Mouse (Mus musculus) G1E (cell line): ENCODE data around the gene Nlrp1b. TPM values are rescaled to one million over a fixed set of nuclear protein-coding genes. Genes with fewer than 3 reads are reported as not detected.

Experiments used
- ATAC-seq: 2 replicates; pipeline ENCODE4 v1.8.0; 2016; ENCODE audit warnings: mild to moderate bottlenecking; ENCODE audit not compliant: insufficient number of reproducible peaks, poor library complexity, low FRiP score, severe bottlenecking; ENCODE audit errors: extremely low read depth
- DNase-seq: peaks from one replicate; pipeline ENCODE4 v3.0.0; 2012; ENCODE audit warnings: low spot score
- H3K27me3 ChIP-seq: 2 replicates; pipeline ENCODE4 v1.6.1; 2012; ENCODE audit warnings: mild to moderate bottlenecking, low read length, inconsistent platforms; ENCODE audit not compliant: insufficient read depth
- H3K36me3 ChIP-seq: replicated peaks from 2 replicates; pipeline ENCODE3; 2012; ENCODE audit warnings: mild to moderate bottlenecking, inconsistent platforms
- H3K4me1 ChIP-seq: 2 replicates; pipeline ENCODE4 v1.6.1; 2012; ENCODE audit warnings: low read depth, low read length, inconsistent platforms, mixed read lengths; ENCODE audit not compliant: insufficient read depth
- H3K4me3 ChIP-seq: 2 replicates; pipeline ENCODE4 v1.5.1; 2012; ENCODE audit warnings: low read depth, mild to moderate bottlenecking, inconsistent platforms, low read length, moderate library complexity, mixed read lengths
- H3K9me3 ChIP-seq: replicated peaks from 2 replicates; pipeline ENCODE4 v1.6.1; 2012; ENCODE audit warnings: inconsistent platforms
- CTCF ChIP-seq: IDR thresholded peaks from 2 replicates; pipeline ENCODE4 v1.5.1; 2012; ENCODE audit warnings: low read depth, low read length, inconsistent platforms, mixed read lengths
- GATA1 ChIP-seq: IDR thresholded peaks from 2 replicates; pipeline ENCODE4 v1.6.1; 2012; ENCODE audit warnings: borderline replicate concordance, low read length, inconsistent platforms, mixed read lengths
- GATA2 ChIP-seq: IDR thresholded peaks from 2 replicates; pipeline ENCODE4 v1.6.1; 2012; ENCODE audit warnings: low read depth, low read length, inconsistent platforms, borderline replicate concordance
- POLR2AphosphoS5 ChIP-seq: IDR thresholded peaks from 2 replicates; pipeline ENCODE4 v1.6.1; 2012; ENCODE audit warnings: low read depth, low read length, inconsistent platforms; ENCODE audit not compliant: insufficient replicate concordance
- TAL1 ChIP-seq: conservative IDR thresholded peaks from 2 replicates; pipeline ENCODE4 v1.6.1; 2012; ENCODE audit warnings: low read depth, low read length, inconsistent platforms, mixed read lengths
- polyA plus RNA-seq: library from polyadenylated mRNA; stranded (reverse); fragments of >175 nt; gene quantifications from 2 replicates; pipeline ENCODE4 v1.2.3, GENCODE M21; 2012
- total RNA-seq, 2 experiments: library from RNA; stranded (forward) in 1 of 2; stranded (reverse) in 1 of 2; fragments of 200-1000 nt in 1 of 2; fragments of >200 nt in 1 of 2; fragmentation: Nextera tagmentation in 1 of 2; gene quantifications; 2 replicates each; pipeline ENCODE4 v1.2.3; 2014 to 2017

The Nlrp1b gene
- total RNA-seq (2014; fragmentation: Nextera tagmentation), result not detected in 2 replicates
- total RNA-seq (2017), result 0.05 TPM in 1 of 2 replicates, not detected in the other
- polyA plus RNA-seq, result not detected in 2 replicates

- no peak for TF ChIP-seq CTCF
- TF ChIP-seq GATA2, result no peak
- TF ChIP-seq GATA1, result no peak
- TF ChIP-seq POLR2AphosphoS5, result no peak
- TF ChIP-seq TAL1, result no peak
- no peak for DNase-seq
- H3K4me1 ChIP-seq, result no peaks in the 10 kb centered on the region
These were observed at the start of gene Nlrp1b for GRCm38 (mm10) chr11:71230684-71231480. Nlrp1b (minus strand) TSS chr11:71230733.

DNA sequence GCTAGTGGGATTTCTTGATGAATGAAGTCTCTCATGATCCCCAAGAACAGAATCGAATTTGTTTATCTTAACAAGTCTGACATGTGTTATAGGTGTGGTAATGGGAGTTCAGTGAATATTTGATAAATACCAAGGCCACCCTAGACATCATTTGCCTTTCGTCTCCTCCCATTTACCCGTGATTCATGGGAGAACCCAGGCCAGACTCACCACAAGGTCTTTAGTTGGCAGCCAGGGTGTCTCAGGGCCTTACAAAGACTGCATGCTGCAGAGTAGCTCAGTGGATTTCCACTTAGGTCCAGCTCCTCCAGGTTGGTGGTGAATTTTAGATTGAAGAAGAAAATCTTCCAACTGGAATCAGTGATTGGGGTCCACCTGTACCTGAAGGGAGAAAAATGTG, 30.5 kb upstream of the Nlrp1b start:
- Histone ChIP-seq H3K4me1 (no peaks in the 10 kb centered on the region), H3K4me3 (no peak overlapping the region), H3K27me3 (no peaks in the 10 kb centered on the region), H3K36me3 (no peaks in the 10 kb centered on the region), H3K9me3 (no peaks in the 10 kb centered on the region)
- DNase-seq, result no peak
- no peak for TF ChIP-seq TAL1
- TF ChIP-seq CTCF, result no peak
- no peak for TF ChIP-seq POLR2AphosphoS5
- no peak for TF ChIP-seq GATA1
- no peak for TF ChIP-seq GATA2
- no peak for ATAC-seq

More at GRCm38 (mm10) chr11:71230684-71231480, at the start of gene Nlrp1b:
- H3K27me3 ChIP-seq, result no peaks in the 10 kb centered on the region
- no peak for ATAC-seq
- no peaks in the 10 kb centered on the region for H3K36me3 ChIP-seq
- H3K9me3 ChIP-seq, result no peaks in the 10 kb centered on the region
- no peak within 1 kb of the TSS for H3K4me3 ChIP-seq

- ATAC-seq (no peak), DNase-seq (no peak)
- Histone ChIP-seq H3K4me3 (no peak overlapping the region), H3K27me3 (no peaks in the 10 kb centered on the region), H3K4me1 (no peaks in the 10 kb centered on the region), H3K36me3 (no peaks in the 10 kb centered on the region), H3K9me3 (no peaks in the 10 kb centered on the region)
- TF ChIP-seq CTCF (no peak), GATA2 (no peak), GATA1 (no peak), TAL1 (no peak), POLR2AphosphoS5 (no peak)
These were observed 20.8 kb upstream of the Nlrp1b start for GRCm38 (mm10) chr11:71251333-71251732.

GRCm38 (mm10) chr11:71224614-71225013, 5.9 kb downstream of the Nlrp1b start:
- no peak for ATAC-seq
- H3K9me3 ChIP-seq, result no peaks in the 10 kb centered on the region
- no peak overlapping the region for H3K4me3 ChIP-seq
- TF ChIP-seq GATA1, result no peak
- H3K36me3 ChIP-seq, result no peaks in the 10 kb centered on the region
- H3K4me1 ChIP-seq, result no peaks in the 10 kb centered on the region
- no peaks in the 10 kb centered on the region for H3K27me3 ChIP-seq
- DNase-seq, result no peak

- H3K9me3 ChIP-seq, result no peaks in the 10 kb centered on the region
- ATAC-seq, result no peak
- H3K4me3 ChIP-seq, result no peak overlapping the region
- no peaks in the 10 kb centered on the region for H3K4me1 ChIP-seq
- H3K27me3 ChIP-seq, result no peaks in the 10 kb centered on the region
- TF ChIP-seq GATA1, result no peak
- TF ChIP-seq GATA2, result no peak
- no peak for TF ChIP-seq POLR2AphosphoS5
- TF ChIP-seq CTCF, result no peak
- TF ChIP-seq TAL1, result no peak
- DNase-seq, result no peak
- H3K36me3 ChIP-seq, result no peaks in the 10 kb centered on the region
These were observed 27.8 kb downstream of the Nlrp1b start for GRCm38 (mm10) chr11:71202703-71203102.

GRCm38 (mm10) chr11:71199349-71199748, 31.2 kb downstream of the Nlrp1b start:
- H3K9me3 ChIP-seq, result no peaks in the 10 kb centered on the region

More at GRCm38 (mm10) chr11:71199349-71199748, 31.2 kb downstream of the Nlrp1b start:
- DNase-seq (no peak), ATAC-seq (no peak)
- no peak for TF ChIP-seq CTCF
- TF ChIP-seq GATA1, result no peak
- TF ChIP-seq GATA2, result no peak
- no peak for TF ChIP-seq TAL1
- TF ChIP-seq POLR2AphosphoS5, result no peak
- no peaks in the 10 kb centered on the region for H3K4me1 ChIP-seq
- no peak overlapping the region for H3K4me3 ChIP-seq
- H3K36me3 ChIP-seq, result no peaks in the 10 kb centered on the region
- H3K27me3 ChIP-seq, result no peaks in the 10 kb centered on the region
